Mouse (Mus musculus): ENCODE results near the gene Lfng.

The Lfng gene

GRCm38 (mm10) chr5:140589082-140589774 lies 17.9 kb upstream of the Lfng start:
- DNase-seq (ENCODE audit: low read depth, low spot score), result no peak

- DNase-seq (ENCODE audit: low read depth, low spot score), result no peak
These were observed 12.3 kb upstream of the Lfng start for GRCm38 (mm10) chr5:140594846-140595245.

GRCm38 (mm10) chr5:140596426-140596825 lies 10.7 kb upstream of the Lfng start:
- DNase-seq (ENCODE audit: low read depth, low spot score), result no peak

- DNase-seq (ENCODE audit: low read depth, low spot score), result no peak
These were observed 10.1 kb upstream of the Lfng start for GRCm38 (mm10) chr5:140596927-140597588.

GRCm38 (mm10) chr5:140597787-140598186 lies 9.3 kb upstream of the Lfng start:
- no peak for DNase-seq (ENCODE audit: low read depth, low spot score)

- no peak for DNase-seq (ENCODE audit: low read depth, low spot score)
These were observed 7.2 kb upstream of the Lfng start for GRCm38 (mm10) chr5:140599939-140600338.

GRCm38 (mm10) chr5:140601712-140602111 lies 5.4 kb upstream of the Lfng start:
- DNase-seq (ENCODE audit: low read depth, low spot score), result no peak

GRCm38 (mm10) chr5:140602540-140602939 lies 4.6 kb upstream of the Lfng start:
- DNase-seq (ENCODE audit: low read depth, low spot score), result no peak

- no peak for DNase-seq (ENCODE audit: low read depth, low spot score)
These were observed 2.7 kb upstream of the Lfng start for GRCm38 (mm10) chr5:140604386-140604785.

- DNase-seq (ENCODE audit: low read depth, low spot score), result no peak
These were observed 1.9 kb upstream of the Lfng start for GRCm38 (mm10) chr5:140605228-140605627.

- no peak for DNase-seq (ENCODE audit: low read depth, low spot score)
These were observed 734 bp upstream of the Lfng start for GRCm38 (mm10) chr5:140606386-140606785.

- DNase-seq (ENCODE audit: low read depth, low spot score), result no peak
These were observed 915 bp downstream of the Lfng start for GRCm38 (mm10) chr5:140607836-140608633.

GRCm38 (mm10) chr5:140608634-140609015 lies 1.5 kb downstream of the Lfng start:
- no peak for DNase-seq (ENCODE audit: low read depth, low spot score)

GRCm38 (mm10) chr5:140609511-140610272 lies 2.6 kb downstream of the Lfng start:
- no peak for DNase-seq (ENCODE audit: low read depth, low spot score)

- no peak for DNase-seq (ENCODE audit: low read depth, low spot score)
These were observed 3.3 kb downstream of the Lfng start for GRCm38 (mm10) chr5:140610273-140611011.

- no peak for DNase-seq (ENCODE audit: low read depth, low spot score)
These were observed 4.0 kb downstream of the Lfng start for GRCm38 (mm10) chr5:140611021-140611583.

- DNase-seq (ENCODE audit: low read depth, low spot score), result no peak
These were observed 4.6 kb downstream of the Lfng start for GRCm38 (mm10) chr5:140611611-140612185.

- DNase-seq (ENCODE audit: low read depth, low spot score), result no peak
These were observed 5.1 kb downstream of the Lfng start for GRCm38 (mm10) chr5:140612191-140612590.

GRCm38 (mm10) chr5:140614141-140614540 lies 7.0 kb downstream of the Lfng start:
- no peak for DNase-seq (ENCODE audit: low read depth, low spot score)

GRCm38 (mm10) chr5:140614837-140615236 lies 7.7 kb downstream of the Lfng start:
- no peak for DNase-seq (ENCODE audit: low read depth, low spot score)

All from embryo, embryonic 11.5 days (tissue).